Mouse (Mus musculus) right cerebral cortex, adult 18-20 months (tissue): Measurements from ENCODE around the gene Gm37240.
A peak's percentile ranks its signal among the peaks of the same experiment; 100 is the strongest.

Experiments used
- DNase-seq: peaks from one replicate; pipeline ENCODE4 v3.0.0; 2022; ENCODE audit warnings: mixed read lengths

Gene Gm37240

GRCm38 (mm10) chr3:85209887-85210844 is 677.2 kb downstream of the Gm37240 start:
- DNase-seq, result peak; percentile 39

- DNase-seq, result peak; percentile 67
These were observed 680.8 kb downstream of the Gm37240 start for GRCm38 (mm10) chr3:85206475-85206874.

- no peak for DNase-seq
These were observed 681.4 kb downstream of the Gm37240 start for GRCm38 (mm10) chr3:85205911-85206310.

GRCm38 (mm10) chr3:85203659-85204058 is 683.7 kb downstream of the Gm37240 start:
- no peak for DNase-seq

GRCm38 (mm10) chr3:85202726-85203125 is 684.6 kb downstream of the Gm37240 start:
- no peak for DNase-seq

- peak; percentile 57 for DNase-seq
These were observed 685.5 kb downstream of the Gm37240 start for GRCm38 (mm10) chr3:85201785-85202184.

- no peak for DNase-seq
These were observed 688.8 kb downstream of the Gm37240 start for GRCm38 (mm10) chr3:85198496-85198895.

GRCm38 (mm10) chr3:85197148-85197547 is 690.2 kb downstream of the Gm37240 start:
- DNase-seq, result no peak

- no peak for DNase-seq
These were observed 690.7 kb downstream of the Gm37240 start for GRCm38 (mm10) chr3:85196591-85196990.

- no peak for DNase-seq
These were observed 692.2 kb downstream of the Gm37240 start for GRCm38 (mm10) chr3:85195068-85195481.

- DNase-seq, result no peak
These were observed 697.5 kb downstream of the Gm37240 start for GRCm38 (mm10) chr3:85189791-85190190.

GRCm38 (mm10) chr3:85188364-85188763 is 699.0 kb downstream of the Gm37240 start:
- peak; percentile 76 for DNase-seq

- DNase-seq, result peak; percentile 79
These were observed 700.6 kb downstream of the Gm37240 start for GRCm38 (mm10) chr3:85186661-85187076.

GRCm38 (mm10) chr3:85185827-85186226 is 701.5 kb downstream of the Gm37240 start:
- DNase-seq, result no peak

- no peak for DNase-seq
These were observed 702.4 kb downstream of the Gm37240 start for GRCm38 (mm10) chr3:85184916-85185315.

GRCm38 (mm10) chr3:85184151-85184550 is 703.2 kb downstream of the Gm37240 start:
- DNase-seq, result no peak

GRCm38 (mm10) chr3:85176736-85177135 is 710.6 kb downstream of the Gm37240 start:
- DNase-seq, result no peak

GRCm38 (mm10) chr3:85174542-85175469 is 712.5 kb downstream of the Gm37240 start:
- no peak for DNase-seq

GRCm38 (mm10) chr3:85173441-85174071 is 713.8 kb downstream of the Gm37240 start:
- DNase-seq, result no peak

- DNase-seq, result no peak
These were observed 714.8 kb downstream of the Gm37240 start for GRCm38 (mm10) chr3:85172532-85172931.

- DNase-seq, result no peak
These were observed 715.2 kb downstream of the Gm37240 start for GRCm38 (mm10) chr3:85172096-85172495.

- DNase-seq, result no peak
These were observed 718.5 kb downstream of the Gm37240 start for GRCm38 (mm10) chr3:85168816-85169215.

GRCm38 (mm10) chr3:85164931-85165330 is 722.4 kb downstream of the Gm37240 start:
- DNase-seq, result no peak
